Mouse (Mus musculus) layer of hippocampus, postnatal 25 days (tissue): ENCODE data around the gene Ace. TPM values are rescaled to one million over a fixed set of nuclear protein-coding genes. Genes with fewer than 3 reads are reported as not detected.
A peak's percentile ranks its signal among the peaks of the same experiment; 100 is the strongest.
"Not testable (repeated sequence)": the region's sequence is repeated elsewhere in the genome, so short reads cannot be mapped to it uniquely, and the experiment has no call there.

Experiments
- DNase-seq, 2 experiments: peaks; one replicate each; pipeline ENCODE4 v3.0.0; 2022; ENCODE audit warnings: mixed read lengths in 2 of 2, low spot score in 1 of 2; ENCODE audit errors: extremely low spot score in 1 of 2
- total RNA-seq, 2 experiments: library from RNA; stranded (reverse); gene quantifications; 2 replicates each; pipeline ENCODE4 v1.2.3; 2021

Ace gene
- total RNA-seq, 2 experiments from 2014 or later: 6.2 to 7.7 TPM

GRCm38 (mm10) chr11:105987446-105987845 is 19.7 kb downstream of the Ace start:
- DNase-seq: no peak

GRCm38 (mm10) chr11:105989446-105989845 is 21.7 kb downstream of the Ace start:
- no peak for DNase-seq

- no peak for DNase-seq
These were observed 22.5 kb downstream of the Ace start for GRCm38 (mm10) chr11:105990231-105990630.

GRCm38 (mm10) chr11:105994375-105994774 is 26.6 kb downstream of the Ace start, which contains the start of gene Ace3:
Gene Ace3, plus strand, starts transcription at chr11:105994675.
- DNase-seq: no peak

GRCm38 (mm10) chr11:106000062-106000461 is 32.3 kb downstream of the Ace start:
- DNase-seq: no peak

- DNase-seq: no peak
These were observed 34.0 kb downstream of the Ace start for GRCm38 (mm10) chr11:106001718-106002117.

- DNase-seq: no peak
These were observed 36.8 kb downstream of the Ace start for GRCm38 (mm10) chr11:106004576-106004975.

GRCm38 (mm10) chr11:106005970-106006369 is 38.2 kb downstream of the Ace start:
- DNase-seq: no peak

GRCm38 (mm10) chr11:106007821-106008220 is 40.1 kb downstream of the Ace start, which contains the start of gene Kcnh6:
Gene Kcnh6, plus strand, starts transcription at chr11:106008124.
- DNase-seq: peak in 1 of 2 experiments; percentile 60

GRCm38 (mm10) chr11:106012711-106013110 is 45.0 kb downstream of the Ace start:
- DNase-seq: no peak

- DNase-seq: peak in 1 of 2 experiments; percentile 54
These were observed 45.9 kb downstream of the Ace start for GRCm38 (mm10) chr11:106013556-106014225.

- no peak for DNase-seq
These were observed 48.7 kb downstream of the Ace start for GRCm38 (mm10) chr11:106016440-106016839.

- peak; percentile 27 to 38 for DNase-seq
These were observed 52.5 kb downstream of the Ace start for GRCm38 (mm10) chr11:106020051-106020763.

- no peak for DNase-seq
These were observed 58.0 kb downstream of the Ace start for GRCm38 (mm10) chr11:106025774-106026173.

GRCm38 (mm10) chr11:106026465-106027151 is 58.9 kb downstream of the Ace start:
- DNase-seq: peak; percentile 51 to 76

- DNase-seq: no peak
These were observed 59.9 kb downstream of the Ace start for GRCm38 (mm10) chr11:106027607-106028006.

GRCm38 (mm10) chr11:106032074-106032473 is 64.3 kb downstream of the Ace start:
- not testable (repeated sequence) for DNase-seq

GRCm38 (mm10) chr11:106033491-106033919 is 65.8 kb downstream of the Ace start:
- DNase-seq: no peak

- no peak for DNase-seq
These were observed 67.2 kb downstream of the Ace start for GRCm38 (mm10) chr11:106034986-106035385.

- peak; percentile 97 to 99 for DNase-seq
These were observed 69.0 kb downstream of the Ace start, which contains the start of gene Dcaf7 for GRCm38 (mm10) chr11:106036548-106037417. Gene Dcaf7, plus strand, starts transcription at chr11:106036872.
